Mouse (Mus musculus): ENCODE results near the gene Mapkapk3. TPM values are rescaled to one million over a fixed set of nuclear protein-coding genes. Genes with fewer than 3 reads are reported as not detected.
"Not testable (repeated sequence)": the region's sequence is repeated elsewhere in the genome, so short reads cannot be mapped to it uniquely, and the experiment has no call there.

Gene Mapkapk3
- total and polyA plus RNA-seq, 3 experiments: 29.9 to 39.8 (median 30.1) TPM

DNA sequence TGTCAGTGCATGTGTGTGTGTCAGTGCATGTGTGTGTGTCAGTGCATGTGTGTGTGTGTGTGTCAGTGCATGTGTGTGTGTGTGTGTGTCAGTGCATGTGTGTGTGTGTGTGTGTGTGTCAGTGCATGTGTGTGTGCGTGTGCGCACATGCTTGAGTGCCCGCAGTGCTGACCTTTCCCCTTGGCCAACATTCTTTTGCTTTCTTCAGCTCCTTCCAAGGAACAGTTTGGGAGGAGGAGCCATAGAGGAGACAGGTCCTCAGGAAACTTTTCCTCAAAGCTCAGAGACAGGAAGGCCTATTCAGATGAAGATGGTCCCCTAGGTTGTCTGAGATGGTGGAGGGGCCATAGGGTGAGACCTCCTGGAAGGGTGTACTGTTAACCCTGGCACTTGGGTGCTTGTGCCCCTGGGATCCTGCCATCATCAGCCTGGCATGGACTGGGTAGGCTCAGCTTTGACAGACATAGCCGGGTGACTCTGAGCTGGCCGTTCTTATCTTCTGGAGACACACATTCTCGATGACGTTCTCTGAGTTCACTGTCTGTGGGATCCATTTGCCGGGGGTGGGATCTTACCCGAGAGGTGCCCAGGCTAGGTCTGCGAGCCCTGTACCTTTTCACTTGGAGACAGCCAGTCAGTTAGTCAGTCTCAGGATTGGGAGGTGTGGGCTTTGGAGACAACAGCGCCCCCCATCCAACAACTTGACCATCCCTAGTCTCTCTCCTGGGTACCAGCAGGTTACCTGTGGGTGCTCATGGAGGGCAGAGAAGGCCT lies 17.6 kb upstream of the Mapkapk3 start:
- H3K27me3 ChIP-seq (replicated peaks): no peaks in the 10 kb centered on the region
- H3K9ac ChIP-seq (ENCODE audit: insufficient read depth, low read depth): no peak overlapping the region
- no peak for DNase-seq (ENCODE audit: extremely low read depth)
- H3K9me3 ChIP-seq (replicated peaks; ENCODE audit: low read length): no peaks in the 10 kb centered on the region
- H3K4me1 ChIP-seq (ENCODE audit: control insufficient read depth in 1 of 2, insufficient read depth in 2 of 2): peaks cover 63 to 90% of the 10 kb centered on the region in 2 experiments
- dilution Hi-C loops (cut with MboI; ENCODE audit: extremely low pct_ligation_motif_present, extremely low pct_unique_long_range_greater_than_20kb, low sequenced_read_pairs) (no loop called here), in situ Hi-C loops (cut with MboI; ENCODE audit: low pct_ligation_motif_present, low pct_unique_long_range_greater_than_20kb, low sequenced_read_pairs) (no loop called here)
- H3K27ac ChIP-seq (ENCODE audit: insufficient read depth, low read depth): peak overlapping the region; percentile 54; the same call in 1 of the 2 replicates
- H3K4me3 ChIP-seq (replicated peaks in 1 of 3; ENCODE audit: low read depth in 2 of 3, low read length in 2 of 3, poor library complexity in 1 of 3): peak overlapping the region in 1 of 3 experiments; percentile 47
- TF ChIP-seq CTCF (conservative IDR thresholded peaks at IDR 0.05 in 1 of 2, IDR thresholded peaks at IDR 0.05 in 1 of 2; ENCODE audit: low read depth in 2 of 2, low read length in 2 of 2): 0 out of 4 replicates have a peak, but pooled peaks of 1 of the 2 experiments have one; percentile 12
- no peak for TF ChIP-seq ZMIZ1 (IDR thresholded peaks at IDR 0.05; ENCODE audit: low read depth, low read length)
- H3K4me2 ChIP-seq (ENCODE audit: insufficient read depth, low read depth, poor library complexity, severe bottlenecking): no peak overlapping the region
- H3K36me3 ChIP-seq (replicated peaks in 1 of 2; ENCODE audit: control insufficient read depth in 1 of 2, insufficient read depth in 1 of 2, low read length in 1 of 2): no peaks in the 10 kb centered on the region
- no peaks in the 10 kb centered on the region for H3K79me2 ChIP-seq (replicated peaks; ENCODE audit: control insufficient read depth, extremely low read depth, insufficient read depth, poor library complexity, severe bottlenecking)

DNA sequence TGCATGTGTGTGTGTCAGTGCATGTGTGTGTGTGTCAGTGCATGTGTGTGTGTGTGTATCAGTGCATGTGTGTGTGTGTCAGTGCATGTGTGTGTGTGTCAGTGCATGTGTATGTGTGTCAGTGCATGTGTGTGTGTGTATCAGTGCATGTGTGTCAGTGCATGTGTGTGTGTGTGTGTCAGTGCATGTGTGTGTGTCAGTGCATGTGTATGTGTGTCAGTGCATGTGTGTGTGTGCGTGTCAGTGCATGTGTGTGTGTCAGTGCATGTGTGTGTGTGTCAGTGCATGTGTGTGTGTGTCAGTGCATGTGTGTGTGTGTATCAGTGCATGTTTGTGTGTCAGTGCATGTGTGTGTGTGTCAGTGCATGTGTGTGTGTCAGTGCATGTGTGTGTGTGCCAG lies 17.0 kb upstream of the Mapkapk3 start:
- in situ Hi-C loops (cut with MboI; ENCODE audit: low pct_ligation_motif_present, low pct_unique_long_range_greater_than_20kb, low sequenced_read_pairs); H3K79me2 ChIP-seq (replicated peaks; ENCODE audit: control insufficient read depth, extremely low read depth, insufficient read depth, poor library complexity, severe bottlenecking); DNase-seq (ENCODE audit: extremely low read depth); H3K27me3 ChIP-seq (replicated peaks); H3K9me3 ChIP-seq (replicated peaks; ENCODE audit: low read length); H3K36me3 ChIP-seq (replicated peaks in 1 of 2; ENCODE audit: control insufficient read depth in 1 of 2, insufficient read depth in 1 of 2, low read length in 1 of 2); dilution Hi-C loops (cut with MboI; ENCODE audit: extremely low pct_ligation_motif_present, extremely low pct_unique_long_range_greater_than_20kb, low sequenced_read_pairs); H3K9ac ChIP-seq (ENCODE audit: insufficient read depth, low read depth); H3K4me2 ChIP-seq (ENCODE audit: insufficient read depth, low read depth, poor library complexity, severe bottlenecking): not testable (repeated sequence)
- H3K27ac ChIP-seq (ENCODE audit: insufficient read depth, low read depth): peak overlapping the region; percentile 54
- H3K4me1 ChIP-seq (ENCODE audit: control insufficient read depth in 1 of 2, insufficient read depth in 2 of 2): peaks cover 60 to 84% of the 10 kb centered on the region in 2 experiments
- peak overlapping the region in 1 of 3 experiments; percentile 47 for H3K4me3 ChIP-seq (replicated peaks in 1 of 3; ENCODE audit: low read depth in 2 of 3, low read length in 2 of 3, poor library complexity in 1 of 3)

DNA sequence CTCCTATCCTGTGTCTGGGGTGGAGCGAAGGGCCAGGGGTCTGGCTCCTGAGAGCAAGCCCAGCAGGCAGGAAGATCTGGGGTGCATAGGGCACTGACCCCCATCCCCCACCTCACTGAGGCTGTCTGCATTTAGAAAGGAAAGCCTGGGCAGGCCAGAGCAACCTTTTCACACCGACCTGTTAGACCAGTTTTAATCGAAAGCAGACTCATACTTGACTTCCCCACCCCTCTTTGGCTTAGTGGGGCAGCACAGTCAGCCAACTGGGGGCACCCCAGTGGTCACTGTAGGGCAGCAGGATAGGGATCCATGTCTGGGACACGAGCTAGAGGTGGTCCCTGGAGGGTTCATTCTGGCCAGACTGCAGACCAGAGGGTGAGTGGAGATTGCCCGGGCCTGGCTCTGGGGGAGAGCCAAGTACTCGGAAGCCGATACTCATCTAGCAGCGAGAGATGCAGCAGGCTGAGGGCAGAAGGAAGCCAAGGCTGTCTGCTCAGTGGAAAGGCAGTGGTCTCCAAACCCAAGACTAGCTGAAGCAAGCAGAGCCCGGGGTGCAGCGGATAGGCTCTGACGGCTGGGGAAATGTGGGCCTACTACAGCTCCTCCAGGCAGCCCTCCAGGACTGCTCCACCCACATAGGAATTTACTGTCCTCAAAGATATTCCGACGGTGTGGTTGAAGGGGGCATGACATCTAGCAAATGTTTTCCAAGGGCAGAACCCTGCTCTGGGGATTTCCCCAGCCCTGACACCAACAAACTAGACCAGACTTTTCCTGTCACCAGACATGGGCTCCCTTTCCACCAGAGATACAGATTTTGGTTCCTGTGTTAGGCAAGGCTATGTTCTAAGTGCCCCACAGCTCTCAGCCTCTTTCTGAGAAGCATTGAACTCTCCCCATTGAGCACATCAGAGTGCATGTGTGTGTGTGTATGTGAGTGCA lies 16.2 kb upstream of the Mapkapk3 start:
- H3K27ac ChIP-seq (ENCODE audit: insufficient read depth, low read depth): peak overlapping the region; percentile 54
- no peak for TF ChIP-seq ZNF384 (IDR thresholded peaks at IDR 0.05; ENCODE audit: low read depth, low read length)
- no peak for TF ChIP-seq PAX5 (IDR thresholded peaks at IDR 0.05; ENCODE audit: low read length)
- no peak for TF ChIP-seq ELF1 (IDR thresholded peaks at IDR 0.05; ENCODE audit: low read depth, low read length)
- TF ChIP-seq MAX (IDR thresholded peaks at IDR 0.05; ENCODE audit: low read length): no peak
- no peak for TF ChIP-seq MXI1 (IDR thresholded peaks at IDR 0.05; ENCODE audit: low read depth, low read length)
- no peak for TF ChIP-seq UBTF (IDR thresholded peaks at IDR 0.05; ENCODE audit: low read depth, low read length)
- TF ChIP-seq SMC3 (IDR thresholded peaks at IDR 0.05; ENCODE audit: low read depth, low read length): no peak
- peak; percentile 57 for TF ChIP-seq ETS1 (conservative IDR thresholded peaks at IDR 0.05; ENCODE audit: low read depth, low read length)
- TF ChIP-seq MEF2A (IDR thresholded peaks at IDR 0.05; ENCODE audit: borderline replicate concordance, low read depth, low read length): no peak
- no peak for TF ChIP-seq NRF1 (IDR thresholded peaks at IDR 0.05; ENCODE audit: low read depth, low read length)
- TF ChIP-seq SIN3A (IDR thresholded peaks at IDR 0.05; ENCODE audit: low read length): no peak
- TF ChIP-seq JUN (IDR thresholded peaks at IDR 0.05; ENCODE audit: insufficient read depth, low read depth, low read length): no peak
- no peak for TF ChIP-seq USF2 (conservative IDR thresholded peaks at IDR 0.05; ENCODE audit: low read depth, low read length)
- TF ChIP-seq CHD2 (IDR thresholded peaks at IDR 0.05; ENCODE audit: low read length): 0 out of 2 replicates have a peak, but pooled peaks have one; percentile 31
- peak; percentile 71 for TF ChIP-seq BHLHE40 (IDR thresholded peaks at IDR 0.05; ENCODE audit: low read depth, low read length)
- no peak for TF ChIP-seq TBP (conservative IDR thresholded peaks at IDR 0.05; ENCODE audit: low read depth, low read length)
- TF ChIP-seq EP300 (IDR thresholded peaks at IDR 0.05; ENCODE audit: low read length): peak; percentile 37
- no peak for TF ChIP-seq IRF4 (IDR thresholded peaks at IDR 0.05; ENCODE audit: low read depth, low read length)
- no peak for TF ChIP-seq GABPA (IDR thresholded peaks at IDR 0.05; ENCODE audit: insufficient replicate concordance, low read depth, low read length)
- no peak for TF ChIP-seq CTCF (conservative IDR thresholded peaks at IDR 0.05 in 1 of 2, IDR thresholded peaks at IDR 0.05 in 1 of 2; ENCODE audit: low read depth in 2 of 2, low read length in 2 of 2)

More for the DNA sequence above, 16.2 kb upstream of the Mapkapk3 start:
- peak; percentile 72 for DNase-seq (ENCODE audit: extremely low read depth)
- Histone ChIP-seq H3K79me2 (replicated peaks; ENCODE audit: control insufficient read depth, extremely low read depth, insufficient read depth, poor library complexity, severe bottlenecking) (no peaks in the 10 kb centered on the region), H3K36me3 (replicated peaks in 1 of 2; ENCODE audit: control insufficient read depth in 1 of 2, insufficient read depth in 1 of 2, low read length in 1 of 2) (peaks cover 10 to 13% of the 10 kb centered on the region in 2 experiments), H3K9ac (ENCODE audit: insufficient read depth, low read depth) (no peak overlapping the region), H3K27me3 (replicated peaks) (no peaks in the 10 kb centered on the region), H3K4me2 (ENCODE audit: insufficient read depth, low read depth, poor library complexity, severe bottlenecking) (peak overlapping the region; percentile 25; the same call in 1 of the 2 replicates), H3K4me1 (ENCODE audit: control insufficient read depth in 1 of 2, insufficient read depth in 2 of 2) (peaks cover 53 to 76% of the 10 kb centered on the region in 2 experiments), H3K4me3 (replicated peaks in 1 of 3; ENCODE audit: low read depth in 2 of 3, low read length in 2 of 3, poor library complexity in 1 of 3) (peak overlapping the region in 1 of 3 experiments; percentile 47), H3K9me3 (replicated peaks; ENCODE audit: low read length) (no peaks in the 10 kb centered on the region)
- in situ Hi-C loops (cut with MboI; ENCODE audit: low pct_ligation_motif_present, low pct_unique_long_range_greater_than_20kb, low sequenced_read_pairs) (no loop called here), dilution Hi-C loops (cut with MboI; ENCODE audit: extremely low pct_ligation_motif_present, extremely low pct_unique_long_range_greater_than_20kb, low sequenced_read_pairs) (no loop called here)
